Mouse (Mus musculus) stomach, embryonic 14.5 days (tissue): ENCODE data around the gene Plppr3. TPM values are rescaled to one million over a fixed set of nuclear protein-coding genes. Genes with fewer than 3 reads are reported as not detected.

ENCODE experiments used
- ATAC-seq: fragments of 200-750 bp; cut with Nextera tagmentation; 2 replicates; pipeline ENCODE4 v1.8.0; 2017; ENCODE audit warnings: low read depth, moderate TSS enrichment; ENCODE audit not compliant: insufficient number of reproducible peaks, insufficient read depth, low FRiP score
- H3K27ac ChIP-seq: fragments of 300-500 bp; sonication (generic); 2 replicates; pipeline ENCODE4 v1.5.1; 2014; ENCODE audit warnings: mild to moderate bottlenecking, low read length, moderate library complexity, mixed read lengths
- H3K27me3 ChIP-seq: fragments of 300-500 bp; sonication (generic); 2 replicates; pipeline ENCODE4 v1.6.1; 2014; ENCODE audit warnings: low read length, control low read depth, mixed read lengths; ENCODE audit not compliant: control insufficient read depth, insufficient read depth
- H3K36me3 ChIP-seq: fragments of 300-500 bp; sonication (generic); 2 replicates; pipeline ENCODE4 v1.6.1; 2014; ENCODE audit warnings: mild to moderate bottlenecking, control low read depth, low read length, moderate library complexity, mixed read lengths; ENCODE audit not compliant: control insufficient read depth, insufficient read depth
- H3K4me1 ChIP-seq: fragments of 300-500 bp; sonication (generic); 2 replicates; pipeline ENCODE4 v1.6.1; 2014; ENCODE audit warnings: low read length, control low read depth, mixed read lengths; ENCODE audit not compliant: control insufficient read depth, insufficient read depth
- H3K4me2 ChIP-seq: fragments of 300-500 bp; sonication (generic); replicated peaks from 2 replicates; pipeline ENCODE4 v1.6.1; 2014; ENCODE audit warnings: low read depth, low read length, control low read depth
- H3K4me3 ChIP-seq: fragments of 300-500 bp; sonication (generic); 2 replicates; pipeline ENCODE4 v1.5.1; 2014; ENCODE audit warnings: low read depth, low read length, control low read depth
- H3K9ac ChIP-seq: fragments of 300-500 bp; sonication (generic); replicated peaks from 2 replicates; pipeline ENCODE4 v1.6.1; 2014; ENCODE audit warnings: low read depth, mild to moderate bottlenecking, control low read depth, low read length, moderate library complexity, mixed read lengths
- H3K9me3 ChIP-seq: fragments of 300-500 bp; sonication (generic); 2 replicates; pipeline ENCODE4 v1.6.1; 2016; ENCODE audit warnings: low read depth, low read length, control low read depth; ENCODE audit not compliant: control insufficient read depth
- WGBS: fragments of 180-500 bp; shearing (Covaris S2); extraction: QIAGEN DNeasy Blood & Tissue Kit; methylation state at CpG from one replicate; pipeline ENCODE4 v1.1.7; 2014; 5-methylcytosine and 5-hydroxymethylcytosine counted together
- polyA plus RNA-seq: library from polyadenylated mRNA; unstranded; fragments of >200 nt; fragmentation: Nextera tagmentation; extraction: Ambion mirVana; gene quantifications from 2 replicates; pipeline ENCODE4 v1.2.1, GENCODE M21; 2014

Plppr3 gene
- polyA plus RNA-seq, 1 experiment from 2014 or later = 51.7 TPM

DNA sequence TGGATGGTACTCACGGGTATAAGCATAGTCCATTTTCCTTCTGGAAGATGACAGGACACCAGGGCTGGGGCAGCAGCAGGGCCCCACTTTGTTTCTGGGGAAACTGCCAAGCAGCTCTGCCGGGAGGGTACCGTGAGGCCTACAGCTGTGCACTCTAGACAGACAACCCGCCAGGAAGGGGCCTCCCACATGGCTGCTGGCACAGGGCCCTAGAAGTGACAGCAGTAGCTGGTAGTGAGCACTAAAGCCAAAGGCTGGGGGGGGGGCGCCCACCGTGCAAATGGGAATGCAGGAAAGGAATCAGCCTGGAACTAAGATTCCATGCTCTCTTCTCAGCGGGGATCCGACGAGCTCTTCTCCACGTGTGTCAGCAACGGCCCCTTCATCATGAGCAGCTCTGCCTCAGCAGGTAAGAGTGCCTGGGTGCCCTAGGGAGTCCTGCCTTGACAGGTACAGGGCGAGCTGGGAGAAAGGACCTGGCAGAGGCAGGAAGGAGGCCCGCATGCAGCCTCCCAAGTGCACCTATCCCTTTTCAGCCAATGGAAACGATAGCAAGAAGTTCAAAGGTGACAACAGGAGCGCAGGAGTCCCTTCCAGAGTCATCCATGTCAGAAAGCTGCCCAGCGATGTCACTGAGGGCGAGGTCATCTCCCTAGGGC, 15.9 kb downstream of the Plppr3 start:
- Histone ChIP-seq H3K4me2 (peak overlapping the region; percentile 84), H3K27me3 (no peaks in the 10 kb centered on the region), H3K4me1 (peaks cover 30% of the 10 kb centered on the region), H3K27ac (peak overlapping the region; percentile 81; the same call in 1 of the 2 replicates), H3K9me3 (no peaks in the 10 kb centered on the region), H3K36me3 (peaks cover 70% of the 10 kb centered on the region), H3K4me3 (peak overlapping the region; percentile 99), H3K9ac (0 out of 2 replicates have a peak overlapping the region, but pooled peaks have one; percentile 6)
- ATAC-seq = no peak
- WGBS = 44% methylated on average over 17 of the region's 17 CpGs

DNA sequence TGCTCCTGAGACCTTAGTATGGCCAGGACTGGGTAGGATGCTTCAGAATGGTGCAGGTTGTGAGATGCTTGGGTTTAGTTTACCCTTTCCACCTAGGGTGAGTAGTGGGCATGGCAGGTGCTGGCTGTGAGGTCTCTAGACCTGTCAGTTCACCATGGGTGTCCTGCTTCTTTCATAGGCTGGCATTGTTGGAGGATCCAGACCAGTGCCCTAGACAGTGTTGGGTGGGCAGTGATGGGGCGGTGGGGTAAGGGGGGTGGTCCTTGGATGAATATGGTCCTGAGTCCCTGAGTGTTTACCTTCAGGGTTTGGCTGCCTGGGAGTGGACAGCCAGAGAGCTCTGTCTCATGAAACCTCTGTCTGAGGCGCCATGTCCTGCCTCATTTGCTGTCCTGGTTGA, 16.5 kb downstream of the Plppr3 start:
- ATAC-seq = no peak
- H3K36me3 ChIP-seq = peaks cover 64% of the 10 kb centered on the region

DNA sequence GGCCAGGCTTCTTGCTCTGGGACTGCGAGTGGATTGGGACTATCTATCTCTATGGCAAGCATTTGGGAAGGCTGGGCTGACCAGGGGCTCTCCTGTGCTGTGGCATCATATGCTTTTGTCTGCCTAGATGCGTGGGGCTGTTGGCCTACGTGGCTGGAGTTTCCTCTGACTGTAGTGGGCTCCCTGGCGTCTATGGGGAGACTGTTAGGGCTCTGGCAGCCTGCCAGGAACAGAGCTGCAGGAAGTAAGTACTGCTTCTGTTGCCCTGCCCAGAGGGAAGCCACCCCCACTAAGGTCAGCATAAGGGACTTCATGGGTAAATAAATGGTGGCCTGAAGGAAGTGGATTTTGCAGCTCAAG, 17.0 kb downstream of the Plppr3 start:
- WGBS = 9% methylated on average over 4 of the region's 4 CpGs
- peak overlapping the region; percentile 98 for H3K9ac ChIP-seq
- H3K27me3 ChIP-seq = no peaks in the 10 kb centered on the region
- peak overlapping the region; percentile 84 for H3K4me2 ChIP-seq
- peak overlapping the region; percentile 81 for H3K27ac ChIP-seq
- H3K36me3 ChIP-seq = peaks cover 59% of the 10 kb centered on the region
- H3K9me3 ChIP-seq = no peaks in the 10 kb centered on the region
- peaks cover 35% of the 10 kb centered on the region for H3K4me1 ChIP-seq
- ATAC-seq = no peak
- peak overlapping the region; percentile 99 for H3K4me3 ChIP-seq

More for the DNA sequence above, 16.5 kb downstream of the Plppr3 start:
- Histone ChIP-seq H3K4me1 (peaks cover 32% of the 10 kb centered on the region), H3K27me3 (no peaks in the 10 kb centered on the region), H3K27ac (peak overlapping the region; percentile 81; the same call in 1 of the 2 replicates), H3K9ac (no peak overlapping the region), H3K9me3 (no peaks in the 10 kb centered on the region), H3K4me3 (peak overlapping the region; percentile 99), H3K4me2 (peak overlapping the region; percentile 84)
- WGBS = 57% methylated on average over 2 of the region's 2 CpGs

DNA sequence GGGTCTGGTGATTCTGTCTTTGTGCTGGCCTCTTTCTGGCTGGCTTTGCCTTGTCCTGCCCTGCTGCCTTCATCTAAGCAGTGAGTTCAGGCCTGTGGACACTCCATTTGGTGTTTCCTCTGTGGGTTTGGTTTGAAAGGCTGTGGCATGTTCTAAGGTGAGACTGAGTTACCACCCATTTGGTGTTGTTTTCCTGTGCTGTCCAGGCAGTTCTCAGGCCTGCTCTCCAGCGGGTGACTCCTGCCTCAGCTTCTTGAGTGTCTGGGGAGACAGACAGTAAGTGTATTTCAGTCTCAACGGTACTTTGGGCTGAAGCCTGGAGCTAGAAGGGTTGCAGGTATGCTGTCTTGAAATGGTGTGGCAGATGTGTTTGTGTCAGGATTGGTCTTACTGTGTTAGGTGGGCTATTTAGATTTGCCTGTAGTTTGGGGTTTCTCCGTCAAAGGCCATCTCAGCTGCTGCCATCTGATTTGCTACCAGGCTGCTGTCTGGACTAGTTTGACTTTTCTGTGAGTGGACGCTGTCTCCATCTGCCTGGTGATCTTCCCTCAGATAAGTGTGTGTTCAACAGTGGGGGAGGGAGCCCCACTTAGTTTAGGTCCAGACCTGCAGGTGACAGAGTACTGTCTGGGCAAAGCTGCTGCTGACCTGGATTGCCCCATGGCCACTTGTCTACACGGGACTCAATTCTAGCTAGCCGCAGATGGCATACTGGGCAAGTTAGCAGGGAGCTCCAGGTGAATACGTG, 17.6 kb downstream of the Plppr3 start:
- peaks cover 54% of the 10 kb centered on the region for H3K36me3 ChIP-seq
- WGBS = 27% methylated on average over 7 of the region's 7 CpGs
- peaks cover 40% of the 10 kb centered on the region for H3K4me1 ChIP-seq

DNA sequence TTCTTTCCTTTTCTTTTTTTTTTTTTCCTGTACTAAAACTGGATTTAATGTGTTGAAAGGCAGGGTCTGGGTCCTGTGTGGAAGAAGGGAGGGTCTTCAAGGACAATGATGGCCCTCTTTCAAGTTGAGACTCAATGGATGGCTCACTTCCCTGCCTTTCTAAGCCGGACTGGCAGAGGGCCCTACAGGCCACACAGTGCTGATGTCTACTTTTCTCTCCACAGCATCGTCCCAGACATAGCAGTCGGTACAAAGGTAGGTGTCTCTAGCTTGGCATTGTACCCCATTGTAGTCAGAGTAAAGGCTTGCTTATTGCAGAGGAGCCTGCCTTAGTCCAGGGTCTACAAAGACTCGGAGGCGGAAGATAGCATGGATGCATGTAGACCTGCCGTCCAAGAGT, 18.2 kb downstream of the Plppr3 start:
- Histone ChIP-seq H3K9me3 (no peaks in the 10 kb centered on the region), H3K4me1 (peaks cover 45% of the 10 kb centered on the region), H3K27me3 (no peaks in the 10 kb centered on the region), H3K27ac (peak overlapping the region; percentile 99; the same call in 1 of the 2 replicates), H3K4me3 (peak overlapping the region; percentile 99), H3K4me2 (peak overlapping the region; percentile 84), H3K9ac (peak overlapping the region; percentile 98), H3K36me3 (peaks cover 48% of the 10 kb centered on the region)
- ATAC-seq = no peak
- 26% methylated on average over 6 of the region's 6 CpGs for WGBS

More for the DNA sequence above, 17.6 kb downstream of the Plppr3 start:
- H3K4me3 ChIP-seq = peak overlapping the region; percentile 99
- no peaks in the 10 kb centered on the region for H3K27me3 ChIP-seq
- no peaks in the 10 kb centered on the region for H3K9me3 ChIP-seq
- peak overlapping the region; percentile 81 for H3K27ac ChIP-seq
- H3K9ac ChIP-seq = peak overlapping the region; percentile 98
- H3K4me2 ChIP-seq = peak overlapping the region; percentile 84
- ATAC-seq = no peak

DNA sequence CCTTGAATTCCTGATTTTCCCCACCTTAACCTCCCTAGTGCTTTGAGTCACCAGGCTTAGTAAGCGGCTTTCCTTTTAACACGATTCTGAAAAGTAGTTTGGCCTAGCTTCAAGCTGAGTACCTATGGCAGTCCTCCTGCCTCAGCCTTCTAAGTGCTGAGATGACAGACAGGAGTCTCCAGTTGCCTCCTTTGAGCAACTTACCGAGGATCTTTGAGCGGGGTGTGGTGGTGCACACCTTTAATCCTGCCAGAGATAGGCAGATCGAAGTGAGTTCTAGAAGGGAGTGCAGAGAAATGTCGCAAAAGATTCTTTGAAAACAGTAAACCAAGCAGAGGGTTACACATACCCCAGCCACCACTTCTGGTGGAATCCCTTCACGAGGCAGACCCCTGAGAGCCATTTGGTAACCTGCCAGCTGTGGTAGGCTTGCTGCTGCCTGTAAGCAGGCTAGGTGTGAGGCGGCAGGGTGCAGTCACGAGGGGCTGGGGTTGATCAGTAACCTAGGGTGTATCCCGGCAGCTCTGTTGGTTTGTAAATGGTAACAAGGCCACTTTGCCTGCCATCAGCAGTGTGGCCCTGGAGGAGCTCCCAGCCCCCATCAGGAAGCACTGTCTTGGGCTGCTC, 18.8 kb downstream of the Plppr3 start:
- Histone ChIP-seq H3K36me3 (peaks cover 42% of the 10 kb centered on the region), H3K9me3 (no peaks in the 10 kb centered on the region), H3K4me2 (peak overlapping the region; percentile 84), H3K4me1 (peaks cover 45% of the 10 kb centered on the region), H3K9ac (peak overlapping the region; percentile 98), H3K27me3 (no peaks in the 10 kb centered on the region), H3K27ac (peak overlapping the region; percentile 99), H3K4me3 (peak overlapping the region; percentile 99)
- no peak for ATAC-seq
- under 1% methylated on average over 10 of the region's 10 CpGs for WGBS

DNA sequence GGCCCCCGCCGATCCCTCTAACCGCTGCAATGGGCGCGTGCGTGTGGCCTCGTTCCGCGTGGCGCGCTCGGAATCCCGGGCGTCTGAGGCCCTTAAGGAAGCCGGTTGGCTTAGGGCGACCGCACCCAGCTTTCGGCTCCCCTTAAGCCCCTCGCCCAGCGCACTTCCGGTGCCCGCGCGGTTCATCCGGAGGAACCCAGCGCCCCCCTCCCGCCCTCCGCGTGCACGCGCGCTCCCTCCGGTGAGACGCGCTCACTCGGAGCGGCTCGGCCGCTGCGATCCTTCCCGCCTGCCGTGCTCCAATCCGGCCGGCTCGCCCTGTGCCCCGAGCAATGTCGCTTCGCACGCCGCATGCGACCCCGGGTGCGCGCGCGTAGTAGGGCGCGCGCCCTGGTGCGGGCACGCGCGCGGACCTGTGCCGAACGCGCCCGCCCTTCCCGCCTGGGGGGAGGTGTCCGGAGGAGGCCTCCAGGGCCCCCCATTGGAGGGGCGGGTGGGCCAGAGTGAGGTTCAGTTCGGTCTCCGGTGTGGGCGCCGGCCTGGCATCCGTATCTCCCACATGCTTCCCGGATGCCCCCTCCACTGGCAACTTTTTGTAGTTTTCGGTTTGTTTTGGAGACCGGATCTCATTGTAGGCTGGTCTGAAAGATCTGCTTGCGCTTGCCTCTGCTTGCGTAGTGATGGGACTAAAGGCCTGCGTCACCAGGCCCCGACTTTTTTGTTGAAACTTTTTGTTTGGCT, 19.5 kb downstream of the Plppr3 start:
- H3K4me2 ChIP-seq = peak overlapping the region; percentile 84
- peak overlapping the region; percentile 99 for H3K4me3 ChIP-seq
- peak overlapping the region; percentile 99 for H3K27ac ChIP-seq
- H3K27me3 ChIP-seq = no peaks in the 10 kb centered on the region
- H3K9me3 ChIP-seq = no peaks in the 10 kb centered on the region
- peak overlapping the region; percentile 98 for H3K9ac ChIP-seq
- peaks cover 35% of the 10 kb centered on the region for H3K36me3 ChIP-seq
- H3K4me1 ChIP-seq = peaks cover 50% of the 10 kb centered on the region
- peak; percentile 8; the same call in 1 of the 2 replicates for ATAC-seq
- WGBS = under 1% methylated on average over 74 of the region's 83 CpGs
